Mouse (Mus musculus): Measurements from ENCODE around the gene Ccr4.
A peak's percentile ranks its signal among the peaks of the same experiment; 100 is the strongest.

The Ccr4 gene

DNA sequence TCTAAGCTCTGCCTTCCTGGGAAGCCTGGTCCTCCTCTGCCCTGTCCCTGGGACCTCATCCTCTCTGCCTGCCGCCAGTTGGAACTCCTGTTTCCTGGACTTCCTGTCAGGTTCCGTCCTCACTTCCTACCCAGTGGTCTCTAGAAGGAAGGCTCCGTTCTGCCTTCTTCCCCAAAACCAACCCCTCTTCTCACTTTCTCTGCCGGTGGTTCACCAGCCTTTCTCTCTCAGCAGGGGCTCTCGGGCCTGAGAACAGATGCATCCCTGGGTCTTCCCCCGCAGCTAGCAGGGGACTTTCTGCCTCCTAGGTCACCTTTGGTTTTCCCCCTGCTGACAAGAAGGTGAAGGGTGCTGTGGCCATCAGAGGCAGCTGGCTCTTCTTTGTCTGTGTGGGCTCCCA, 39.3 kb downstream of the Ccr4 start:
- no peak for DNase-seq

DNA sequence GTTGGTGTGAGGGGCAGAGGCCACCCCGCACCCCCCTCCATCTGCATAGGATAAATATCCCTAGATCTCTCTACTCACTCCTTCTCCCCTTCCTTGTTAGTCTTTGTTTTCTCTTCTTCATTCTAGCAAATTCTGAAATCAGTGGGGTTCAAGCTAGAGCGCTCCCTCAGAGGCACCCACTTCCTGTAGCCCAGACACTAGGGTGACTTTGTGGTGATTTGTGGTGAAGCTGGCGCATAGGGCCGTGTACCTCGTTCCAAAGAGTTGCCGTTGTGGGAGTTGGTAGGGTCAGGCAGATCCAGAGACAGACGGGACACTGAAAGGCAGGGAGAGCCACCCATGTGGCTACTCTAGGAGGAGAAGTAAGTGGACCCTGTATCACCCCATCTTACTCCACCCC, 42.1 kb downstream of the Ccr4 start:
- no peak for DNase-seq

- no peak for DNase-seq
Measured at GRCm38 (mm10) chr9:114458436-114458835, 46.3 kb downstream of the Ccr4 start.

DNA sequence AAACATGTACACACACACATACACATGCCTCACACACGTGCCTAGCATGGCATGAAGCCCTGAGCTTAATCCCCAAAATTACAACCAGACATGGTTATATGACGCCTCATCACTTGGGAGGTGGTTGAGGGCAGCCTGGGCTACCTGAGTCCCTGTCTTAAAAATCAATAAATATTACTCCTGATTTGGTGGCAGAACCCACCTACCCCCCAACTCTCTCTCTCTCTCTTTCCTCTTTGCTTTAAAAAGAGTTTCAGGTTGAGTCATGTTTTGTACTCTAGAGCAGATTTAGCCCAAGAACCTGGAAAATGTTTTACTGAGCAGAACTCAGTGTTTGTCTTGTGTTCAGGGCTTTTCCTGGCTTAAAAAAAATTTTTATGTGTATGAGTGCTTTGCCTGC, 49.3 kb downstream of the Ccr4 start:
- DNase-seq, result no peak

- DNase-seq, result peak; percentile 67
Measured at GRCm38 (mm10) chr9:114452418-114452817, 52.3 kb downstream of the Ccr4 start.

DNA sequence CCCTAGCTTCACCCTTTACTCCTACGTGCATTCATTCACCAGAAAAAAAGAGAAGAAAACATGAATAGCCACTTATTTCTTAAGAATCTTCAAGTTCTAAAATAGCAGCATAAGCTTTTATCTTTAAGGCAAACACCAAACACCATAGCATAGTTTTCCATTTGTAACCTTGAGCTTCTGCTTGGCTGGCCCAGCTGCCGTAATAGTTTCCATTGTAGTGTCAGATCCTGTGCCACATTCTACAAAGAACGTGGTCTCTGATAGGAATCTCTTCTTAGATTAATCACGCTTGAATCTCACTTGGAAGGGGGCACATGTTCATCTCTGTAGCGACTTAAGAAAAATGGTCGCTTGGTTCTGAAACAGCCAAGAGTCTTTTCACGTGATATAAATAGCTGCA, 53.1 kb downstream of the Ccr4 start:
- DNase-seq, result peak; percentile 45

- no peak for DNase-seq
Measured at GRCm38 (mm10) chr9:114449120-114449754, 55.5 kb downstream of the Ccr4 start.

DNA sequence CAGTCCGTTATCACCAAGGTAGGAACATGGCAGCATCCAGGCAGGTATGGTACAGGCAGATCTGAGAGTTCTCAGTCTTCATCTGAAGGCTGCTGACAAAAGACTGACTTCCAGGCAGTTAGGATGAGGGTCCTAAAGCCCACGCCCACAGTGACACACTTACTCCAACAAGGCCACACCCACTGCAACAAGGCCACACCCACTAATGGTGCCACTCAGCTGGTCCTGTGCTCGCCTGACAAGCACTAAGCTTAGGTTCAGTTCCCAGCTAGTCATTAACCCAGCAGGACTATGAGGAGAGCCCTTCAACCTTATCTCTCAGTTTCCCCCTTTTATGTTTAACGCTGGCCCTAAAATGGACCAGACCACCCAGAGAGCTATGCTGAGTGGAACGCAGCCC, 56.0 kb downstream of the Ccr4 start:
- DNase-seq, result no peak

- no peak for DNase-seq
Measured at GRCm38 (mm10) chr9:114446887-114447286, 57.8 kb downstream of the Ccr4 start.

- DNase-seq, result peak; percentile 87
Measured at GRCm38 (mm10) chr9:114443351-114443750, 61.4 kb downstream of the Ccr4 start.

- peak; percentile 59 for DNase-seq
Measured at GRCm38 (mm10) chr9:114442893-114443292, 61.8 kb downstream of the Ccr4 start.

DNA sequence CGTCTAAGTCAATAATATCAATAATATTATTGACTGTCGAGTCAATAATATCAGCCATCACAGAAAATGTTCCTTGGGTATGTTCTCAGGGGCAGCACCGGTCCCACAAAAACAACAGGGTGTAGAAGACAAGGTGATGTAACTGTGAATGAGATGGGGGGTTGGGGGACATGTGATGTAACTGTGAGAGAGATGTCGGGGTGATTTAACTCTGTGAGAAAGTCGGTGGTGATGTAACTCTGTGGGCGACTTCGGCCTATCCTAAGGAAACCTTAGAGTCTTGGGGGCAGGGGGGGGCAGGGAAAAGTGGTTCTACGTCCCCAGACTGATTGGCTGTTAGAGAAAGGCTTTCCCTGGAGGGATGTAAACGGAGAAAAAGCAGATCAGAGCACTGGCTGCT, 62.5 kb downstream of the Ccr4 start:
- no peak for DNase-seq

DNA sequence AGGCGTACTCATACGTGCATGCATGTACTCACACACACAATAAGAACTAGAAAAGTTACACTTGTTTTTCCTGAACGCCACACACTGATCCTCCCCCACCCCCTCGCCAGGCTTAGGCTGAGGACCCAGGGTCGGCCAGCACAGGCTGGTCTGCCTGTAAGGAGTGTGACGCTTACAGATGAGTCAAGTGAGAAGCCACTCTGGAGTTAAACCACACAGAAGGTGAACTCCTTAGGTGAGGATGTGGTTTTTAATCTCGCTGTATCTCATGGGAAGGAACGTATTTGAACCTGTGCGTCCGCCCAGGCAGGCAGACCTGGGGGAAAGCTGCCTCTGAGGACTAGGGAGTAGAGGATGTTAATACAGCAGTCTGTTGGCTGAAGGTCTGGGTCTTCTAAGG, 64.2 kb downstream of the Ccr4 start:
- peak; percentile 72 for DNase-seq
